10 mouse cellular contexts compared by ENCODE assay signal in genomic region chr2:12440120-12440519, GRCm38 (mm10).
"Had no signal": no experiment of that assay in that cellular context is flagged by ENCODE, and none has a peak within 500 bp of the region (broad histone marks: within the 10 kb centered on the region; RNA-seq: fewer than 3 reads in every experiment).

No protein-coding gene starts in this region.

- H3K9me3 ChIP-seq: kidney, embryonic 15.5 days; limb, embryonic 15.5 days; liver, embryonic 12.5 days; lung, embryonic 15.5 days; midbrain, embryonic 10.5 days; neural tube, embryonic 13.5 days had no signal

- H3K36me3 ChIP-seq: kidney, embryonic 15.5 days; limb, embryonic 15.5 days; liver, embryonic 12.5 days; lung, embryonic 15.5 days; midbrain, embryonic 10.5 days; neural tube, embryonic 13.5 days had no signal

- ATAC-seq: liver, embryonic 12.5 days had no signal

- H3K27me3 ChIP-seq: kidney, embryonic 15.5 days; limb, embryonic 15.5 days; liver, embryonic 12.5 days; lung, embryonic 15.5 days; neural tube, embryonic 13.5 days had no signal

- H3K4me3 ChIP-seq: kidney, embryonic 15.5 days; limb, embryonic 15.5 days; liver, embryonic 12.5 days; lung, embryonic 15.5 days; midbrain, embryonic 10.5 days; neural tube, embryonic 13.5 days had no signal

- H3K4me2 ChIP-seq: kidney, embryonic 15.5 days; limb, embryonic 15.5 days; liver, embryonic 12.5 days; lung, embryonic 15.5 days; neural tube, embryonic 13.5 days had no signal

- H3K9ac ChIP-seq: kidney, embryonic 15.5 days; limb, embryonic 15.5 days; liver, embryonic 12.5 days; lung, embryonic 15.5 days; neural tube, embryonic 13.5 days had no signal

- H3K4me1 ChIP-seq: kidney, embryonic 15.5 days; limb, embryonic 15.5 days; liver, embryonic 12.5 days; lung, embryonic 15.5 days; midbrain, embryonic 10.5 days; neural tube, embryonic 13.5 days had no signal

- H3K27ac ChIP-seq: kidney, embryonic 15.5 days; limb, embryonic 15.5 days; liver, embryonic 12.5 days; lung, embryonic 15.5 days; midbrain, embryonic 10.5 days; neural tube, embryonic 13.5 days had no signal

- DNase-seq: kidney, adult 2 months; kidney, postnatal 14 days; midbrain, embryonic 14.5 days; right cerebral cortex, postnatal 25 days had no signal
